Mouse (Mus musculus) MEL (cell line): ENCODE data around the gene Sart3.

Experiments used
- CHD1 ChIP-seq: IDR thresholded peaks from 2 replicates; pipeline ENCODE4 v1.6.1; 2012; ENCODE audit warnings: low read depth, mild to moderate bottlenecking, inconsistent platforms, low read length, improper control_type of control experiment
- CTCF ChIP-seq, 3 experiments: IDR thresholded peaks in 2 of 3; conservative IDR thresholded peaks in 1 of 3; 2 replicates each; pipeline ENCODE4 v1.5.1; 2011 to 2012; ENCODE audit warnings: low read length in 3 of 3, low read depth in 2 of 3, mild to moderate bottlenecking in 2 of 3, improper control_type of control experiment in 1 of 3, inconsistent platforms in 1 of 3, mixed read lengths in 1 of 3, moderate library complexity in 1 of 3; ENCODE audit not compliant: control insufficient read depth in 1 of 3, insufficient read depth in 1 of 3, poor library complexity in 1 of 3, severe bottlenecking in 1 of 3
- E2F4 ChIP-seq: IDR thresholded peaks from 2 replicates; pipeline ENCODE4 v1.6.1; 2011; ENCODE audit warnings: low read depth, low read length, improper control_type of control experiment, borderline replicate concordance
- EP300 ChIP-seq, 2 experiments: IDR thresholded peaks; 2 replicates each; pipeline ENCODE4 v1.6.1; 2011; ENCODE audit warnings: improper control_type of control experiment in 2 of 2, low read length in 2 of 2, low read depth in 1 of 2, mild to moderate bottlenecking in 1 of 2
- GATA1 ChIP-seq: IDR thresholded peaks from 2 replicates; pipeline ENCODE4 v1.6.1; 2011; ENCODE audit warnings: low read depth, low read length, improper control_type of control experiment
- KAT2A ChIP-seq: conservative IDR thresholded peaks from 2 replicates; pipeline ENCODE4 v1.6.1; 2012; ENCODE audit warnings: low read depth, low read length, improper control_type of control experiment, inconsistent platforms
- MAFK ChIP-seq: IDR thresholded peaks from 2 replicates; pipeline ENCODE4 v1.6.1; 2011; ENCODE audit warnings: low read depth, mild to moderate bottlenecking, low read length, improper control_type of control experiment, borderline replicate concordance
- MEF2A ChIP-seq: IDR thresholded peaks from 2 replicates; pipeline ENCODE4 v1.6.1; 2014; ENCODE audit warnings: low read depth, mild to moderate bottlenecking, inconsistent platforms, low read length, improper control_type of control experiment; ENCODE audit not compliant: poor library complexity, insufficient replicate concordance, severe bottlenecking; ENCODE audit errors: extremely low read depth
- NRF1 ChIP-seq: IDR thresholded peaks from 2 replicates; pipeline ENCODE4 v1.6.1; 2014; ENCODE audit warnings: low read depth, mild to moderate bottlenecking, inconsistent platforms, low read length, improper control_type of control experiment, moderate library complexity; ENCODE audit not compliant: poor library complexity, insufficient read depth, severe bottlenecking
- POLR2A ChIP-seq, 2 experiments: IDR thresholded peaks; 2 replicates each; pipeline ENCODE4 v1.6.1; 2011 to 2012; ENCODE audit warnings: low read length in 2 of 2, mild to moderate bottlenecking in 2 of 2, control low read depth in 1 of 2, improper control_type of control experiment in 1 of 2, low read depth in 1 of 2, moderate library complexity in 1 of 2; ENCODE audit not compliant: control insufficient read depth in 1 of 2, insufficient read depth in 1 of 2, poor library complexity in 1 of 2
- TCF12 ChIP-seq: IDR thresholded peaks from 2 replicates; pipeline ENCODE4 v1.6.1; 2014; ENCODE audit warnings: low read depth, mild to moderate bottlenecking, inconsistent platforms, low read length, improper control_type of control experiment, moderate library complexity
- ZNF384 ChIP-seq: IDR thresholded peaks from 2 replicates; pipeline ENCODE4 v1.6.1; 2012; ENCODE audit warnings: low read depth, mild to moderate bottlenecking, inconsistent platforms, low read length, improper control_type of control experiment

DNA sequence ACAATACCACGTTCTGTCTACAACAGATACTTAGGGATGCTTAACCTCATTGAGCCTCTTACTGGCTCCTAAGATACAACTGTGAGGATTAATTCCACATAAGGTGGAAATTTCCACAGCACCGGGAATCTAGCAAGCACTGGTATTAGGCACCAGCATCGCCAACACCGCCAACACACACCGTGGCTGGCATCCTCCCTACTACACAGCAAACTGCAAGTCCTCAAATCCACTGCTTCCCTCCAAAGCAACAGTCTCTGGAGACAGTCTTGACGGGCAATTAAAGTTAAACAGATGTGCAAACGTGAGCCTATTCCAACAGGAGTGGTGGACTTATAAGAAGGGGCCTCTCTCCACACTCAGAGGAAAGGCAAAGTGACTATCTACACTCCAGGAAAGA lies 8.9 kb upstream of the Sart3 start:
- TF ChIP-seq CTCF (IDR thresholded peaks at IDR 0.05 in 2 of 3, conservative IDR thresholded peaks at IDR 0.05 in 1 of 3; ENCODE audit: control insufficient read depth in 1 of 3, insufficient read depth in 1 of 3, low read depth in 2 of 3, low read length in 3 of 3, poor library complexity in 1 of 3, severe bottlenecking in 1 of 3) (no peak), POLR2A (IDR thresholded peaks at IDR 0.05; ENCODE audit: control insufficient read depth in 1 of 2, insufficient read depth in 1 of 2, low read depth in 1 of 2, low read length in 2 of 2, poor library complexity in 1 of 2) (no peak), CHD1 (no peak), EP300 (IDR thresholded peaks at IDR 0.05; ENCODE audit: low read depth in 1 of 2, low read length in 2 of 2) (no peak), MAFK (no peak), MEF2A (no peak), KAT2A (no peak), ZNF384 (no peak), GATA1 (no peak), NRF1 (no peak), E2F4 (no peak), TCF12 (no peak)
